Mouse (Mus musculus): ENCODE measurements around the gene Gm2a. TPM values are rescaled to one million over a fixed set of nuclear protein-coding genes. Genes with fewer than 3 reads are reported as not detected.
"Not testable (repeated sequence)": the region's sequence is repeated elsewhere in the genome, so short reads cannot be mapped to it uniquely, and the experiment has no call there.

Gene Gm2a
- polyA plus RNA-seq, 1 experiment from 2014 or later: 55.7 TPM

- no peak for ATAC-seq (ENCODE audit: insufficient number of reproducible peaks, insufficient read depth, low FRiP score, low read depth)
- Histone ChIP-seq H3K4me2 (ENCODE audit: low read length) (no peak overlapping the region), H3K9me3 (ENCODE audit: control insufficient read depth, low read length) (peaks cover 6% of the 10 kb centered on the region), H3K36me3 (ENCODE audit: control insufficient read depth, insufficient read depth, low read length) (no peaks in the 10 kb centered on the region), H3K4me3 (ENCODE audit: control insufficient read depth in 1 of 2, insufficient read depth in 1 of 2, low read depth in 1 of 2, low read length in 2 of 2) (no peak overlapping the region), H3K4me1 (ENCODE audit: control insufficient read depth in 2 of 2, insufficient read depth in 2 of 2, low read length in 2 of 2) (peaks cover 22 to 47% of the 10 kb centered on the region in 2 experiments), H3K27ac (replicated peaks in 1 of 2; ENCODE audit: control insufficient read depth in 1 of 2, insufficient read depth in 1 of 2, low read depth in 2 of 2, low read length in 2 of 2) (peak overlapping the region in 1 of 2 experiments; percentile 92; a peak in 1 of 4 replicates), H3K27me3 (ENCODE audit: control insufficient read depth, insufficient read depth, low read length) (no peaks in the 10 kb centered on the region), H3K9ac (ENCODE audit: low read length) (0 out of 2 replicates have a peak overlapping the region, but pooled peaks have one; percentile 86)
- WGBS: 59% methylated on average over 4 of the region's 4 CpGs
Observed at GRCm38 (mm10) chr11:55079180-55079579, 18.7 kb upstream of the Gm2a start.

- WGBS: 89% methylated on average over 9 of the region's 9 CpGs
- Histone ChIP-seq H3K27me3 (ENCODE audit: control insufficient read depth, insufficient read depth, low read length) (no peaks in the 10 kb centered on the region), H3K27ac (replicated peaks in 1 of 2; ENCODE audit: control insufficient read depth in 1 of 2, insufficient read depth in 1 of 2, low read depth in 2 of 2, low read length in 2 of 2) (no peak overlapping the region), H3K4me3 (ENCODE audit: control insufficient read depth in 1 of 2, insufficient read depth in 1 of 2, low read depth in 1 of 2, low read length in 2 of 2) (no peak overlapping the region), H3K9me3 (ENCODE audit: control insufficient read depth, low read length) (peaks cover 6% of the 10 kb centered on the region), H3K9ac (ENCODE audit: low read length) (no peak overlapping the region), H3K4me1 (ENCODE audit: control insufficient read depth in 2 of 2, insufficient read depth in 2 of 2, low read length in 2 of 2) (peaks cover 21 to 45% of the 10 kb centered on the region in 2 experiments), H3K4me2 (ENCODE audit: low read length) (no peak overlapping the region), H3K36me3 (ENCODE audit: control insufficient read depth, insufficient read depth, low read length) (no peaks in the 10 kb centered on the region)
- no peak for ATAC-seq (ENCODE audit: insufficient number of reproducible peaks, insufficient read depth, low FRiP score, low read depth)
Observed at GRCm38 (mm10) chr11:55081206-55081605, 16.7 kb upstream of the Gm2a start.

GRCm38 (mm10) chr11:55084629-55085028 is 13.3 kb upstream of the Gm2a start:
- Histone ChIP-seq H3K9ac (ENCODE audit: low read length) (peak overlapping the region; percentile 39; the same call in 1 of the 2 replicates), H3K27ac (replicated peaks in 1 of 2; ENCODE audit: control insufficient read depth in 1 of 2, insufficient read depth in 1 of 2, low read depth in 2 of 2, low read length in 2 of 2) (peak overlapping the region; percentile 92 to 94), H3K27me3 (ENCODE audit: control insufficient read depth, insufficient read depth, low read length) (no peaks in the 10 kb centered on the region), H3K4me3 (ENCODE audit: control insufficient read depth in 1 of 2, insufficient read depth in 1 of 2, low read depth in 1 of 2, low read length in 2 of 2) (no peak overlapping the region), H3K4me1 (ENCODE audit: control insufficient read depth in 2 of 2, insufficient read depth in 2 of 2, low read length in 2 of 2) (peaks cover 11 to 22% of the 10 kb centered on the region in 2 experiments), H3K9me3 (ENCODE audit: control insufficient read depth, low read length) (peaks cover 5% of the 10 kb centered on the region), H3K4me2 (ENCODE audit: low read length) (no peak overlapping the region), H3K36me3 (ENCODE audit: control insufficient read depth, insufficient read depth, low read length) (no peaks in the 10 kb centered on the region)
- WGBS: 38% methylated on average over 4 of the region's 4 CpGs
- ATAC-seq (ENCODE audit: insufficient number of reproducible peaks, insufficient read depth, low FRiP score, low read depth): no peak

GRCm38 (mm10) chr11:55085396-55085795 is 12.5 kb upstream of the Gm2a start:
- Histone ChIP-seq H3K4me1 (ENCODE audit: control insufficient read depth in 2 of 2, insufficient read depth in 2 of 2, low read length in 2 of 2) (peaks cover 11 to 22% of the 10 kb centered on the region in 2 experiments), H3K36me3 (ENCODE audit: control insufficient read depth, insufficient read depth, low read length) (no peaks in the 10 kb centered on the region), H3K9ac (ENCODE audit: low read length) (peak overlapping the region; percentile 39), H3K4me2 (ENCODE audit: low read length) (no peak overlapping the region), H3K4me3 (ENCODE audit: control insufficient read depth in 1 of 2, insufficient read depth in 1 of 2, low read depth in 1 of 2, low read length in 2 of 2) (no peak overlapping the region), H3K27me3 (ENCODE audit: control insufficient read depth, insufficient read depth, low read length) (no peaks in the 10 kb centered on the region), H3K27ac (replicated peaks in 1 of 2; ENCODE audit: control insufficient read depth in 1 of 2, insufficient read depth in 1 of 2, low read depth in 2 of 2, low read length in 2 of 2) (peak overlapping the region; percentile 92 to 94), H3K9me3 (ENCODE audit: control insufficient read depth, low read length) (no peaks in the 10 kb centered on the region)
- 18% methylated on average over 5 of the region's 5 CpGs for WGBS
- peak; percentile 86 for ATAC-seq (ENCODE audit: insufficient number of reproducible peaks, insufficient read depth, low FRiP score, low read depth)

- peak overlapping the region; percentile 45 for H3K9ac ChIP-seq (ENCODE audit: low read length)
- H3K9me3 ChIP-seq (ENCODE audit: control insufficient read depth, low read length): no peaks in the 10 kb centered on the region
- no peaks in the 10 kb centered on the region for H3K27me3 ChIP-seq (ENCODE audit: control insufficient read depth, insufficient read depth, low read length)
- H3K4me3 ChIP-seq (ENCODE audit: control insufficient read depth in 1 of 2, insufficient read depth in 1 of 2, low read depth in 1 of 2, low read length in 2 of 2): no peak overlapping the region
- peaks cover 11 to 22% of the 10 kb centered on the region in 2 experiments for H3K4me1 ChIP-seq (ENCODE audit: control insufficient read depth in 2 of 2, insufficient read depth in 2 of 2, low read length in 2 of 2)
- H3K27ac ChIP-seq (replicated peaks in 1 of 2; ENCODE audit: control insufficient read depth in 1 of 2, insufficient read depth in 1 of 2, low read depth in 2 of 2, low read length in 2 of 2): peak overlapping the region in 1 of 2 experiments; percentile 72; a peak in 2 of 4 replicates
- no peak for ATAC-seq (ENCODE audit: insufficient number of reproducible peaks, insufficient read depth, low FRiP score, low read depth)
- no peaks in the 10 kb centered on the region for H3K36me3 ChIP-seq (ENCODE audit: control insufficient read depth, insufficient read depth, low read length)
- 5% methylated on average over 10 of the region's 10 CpGs for WGBS
- no peak overlapping the region for H3K4me2 ChIP-seq (ENCODE audit: low read length)
Observed at GRCm38 (mm10) chr11:55087006-55087405, 10.9 kb upstream of the Gm2a start.

- Histone ChIP-seq H3K9me3 (ENCODE audit: control insufficient read depth, low read length) (no peaks in the 10 kb centered on the region), H3K4me3 (ENCODE audit: control insufficient read depth in 1 of 2, insufficient read depth in 1 of 2, low read depth in 1 of 2, low read length in 2 of 2) (no peak overlapping the region), H3K9ac (ENCODE audit: low read length) (no peak overlapping the region), H3K4me2 (ENCODE audit: low read length) (no peak overlapping the region), H3K27ac (replicated peaks in 1 of 2; ENCODE audit: control insufficient read depth in 1 of 2, insufficient read depth in 1 of 2, low read depth in 2 of 2, low read length in 2 of 2) (no peak overlapping the region), H3K36me3 (ENCODE audit: control insufficient read depth, insufficient read depth, low read length) (no peaks in the 10 kb centered on the region), H3K4me1 (ENCODE audit: control insufficient read depth in 2 of 2, insufficient read depth in 2 of 2, low read length in 2 of 2) (peaks cover 5 to 12% of the 10 kb centered on the region in 2 experiments), H3K27me3 (ENCODE audit: control insufficient read depth, insufficient read depth, low read length) (no peaks in the 10 kb centered on the region)
- whole genome bisulfite sequencing: 82% methylated on average over 2 of the region's 2 CpGs
- no peak for ATAC-seq (ENCODE audit: insufficient number of reproducible peaks, insufficient read depth, low FRiP score, low read depth)
Observed at GRCm38 (mm10) chr11:55089892-55090291, 8.0 kb upstream of the Gm2a start.

GRCm38 (mm10) chr11:55093096-55093495 is 4.8 kb upstream of the Gm2a start:
- H3K4me3 ChIP-seq (ENCODE audit: control insufficient read depth in 1 of 2, insufficient read depth in 1 of 2, low read depth in 1 of 2, low read length in 2 of 2): no peak overlapping the region
- 76% methylated on average over 7 of the region's 7 CpGs for WGBS
- H3K4me1 ChIP-seq (ENCODE audit: control insufficient read depth in 2 of 2, insufficient read depth in 2 of 2, low read length in 2 of 2): peaks cover 3 to 4% of the 10 kb centered on the region in 2 experiments; a peak in 2 of 4 replicates
- H3K27me3 ChIP-seq (ENCODE audit: control insufficient read depth, insufficient read depth, low read length): no peaks in the 10 kb centered on the region
- no peak overlapping the region for H3K9ac ChIP-seq (ENCODE audit: low read length)
- H3K27ac ChIP-seq (replicated peaks in 1 of 2; ENCODE audit: control insufficient read depth in 1 of 2, insufficient read depth in 1 of 2, low read depth in 2 of 2, low read length in 2 of 2): no peak overlapping the region
- H3K9me3 ChIP-seq (ENCODE audit: control insufficient read depth, low read length): no peaks in the 10 kb centered on the region
- ATAC-seq (ENCODE audit: insufficient number of reproducible peaks, insufficient read depth, low FRiP score, low read depth): no peak
- no peaks in the 10 kb centered on the region for H3K36me3 ChIP-seq (ENCODE audit: control insufficient read depth, insufficient read depth, low read length)
- no peak overlapping the region for H3K4me2 ChIP-seq (ENCODE audit: low read length)

- not testable (repeated sequence) for H3K9ac ChIP-seq (ENCODE audit: low read length); H3K27me3 ChIP-seq (ENCODE audit: control insufficient read depth, insufficient read depth, low read length); H3K4me2 ChIP-seq (ENCODE audit: low read length); ATAC-seq (ENCODE audit: insufficient number of reproducible peaks, insufficient read depth, low FRiP score, low read depth); H3K4me1 ChIP-seq (ENCODE audit: control insufficient read depth in 2 of 2, insufficient read depth in 2 of 2, low read length in 2 of 2); H3K27ac ChIP-seq (replicated peaks in 1 of 2; ENCODE audit: control insufficient read depth in 1 of 2, insufficient read depth in 1 of 2, low read depth in 2 of 2, low read length in 2 of 2); H3K36me3 ChIP-seq (ENCODE audit: control insufficient read depth, insufficient read depth, low read length); H3K4me3 ChIP-seq (ENCODE audit: control insufficient read depth in 1 of 2, insufficient read depth in 1 of 2, low read depth in 1 of 2, low read length in 2 of 2); H3K9me3 ChIP-seq (ENCODE audit: control insufficient read depth, low read length)
- 88% methylated on average over 4 of the region's 4 CpGs for WGBS
Observed at GRCm38 (mm10) chr11:55096296-55096695, 1.6 kb upstream of the Gm2a start.
